Mouse (Mus musculus): Measurements from ENCODE around the gene Foxm1.
"Not testable (repeated sequence)": the region's sequence is repeated elsewhere in the genome, so short reads cannot be mapped to it uniquely, and the experiment has no call there.

GRCm38 (mm10) chr6:128380594-128381167 is 17.9 kb downstream of the Foxm1 start:
- TF ChIP-seq POLR2A, CTCF (IDR thresholded peaks at IDR 0.05; ENCODE audit: insufficient read depth, low read depth, low read length): not testable (repeated sequence)
